Mouse (Mus musculus): ENCODE data around the gene Igsf8. TPM values are rescaled to one million over a fixed set of nuclear protein-coding genes. Genes with fewer than 3 reads are reported as not detected.

Igsf8 gene
- polyA plus RNA-seq, 1 experiment from 2014 or later = 26.1 TPM

GRCm38 (mm10) chr1:172352453-172352852, 91.0 kb downstream of the Igsf8 start:
- no peaks in the 10 kb centered on the region for H3K9me3 ChIP-seq (replicated peaks)
- H3K4me2 ChIP-seq = no peak overlapping the region
- 68% methylated on average over 3 of the region's 3 CpGs for WGBS
- no peaks in the 10 kb centered on the region for H3K36me3 ChIP-seq
- H3K9ac ChIP-seq = no peak overlapping the region
- no peak overlapping the region for H3K4me3 ChIP-seq
- peaks cover 82% of the 10 kb centered on the region for H3K27me3 ChIP-seq (replicated peaks)
- no peak for ATAC-seq (ENCODE audit: insufficient number of reproducible peaks, low FRiP score)
- peaks cover 12% of the 10 kb centered on the region for H3K4me1 ChIP-seq (replicated peaks)
- H3K27ac ChIP-seq (ENCODE audit: poor library complexity, severe bottlenecking) = no peak overlapping the region

DNA sequence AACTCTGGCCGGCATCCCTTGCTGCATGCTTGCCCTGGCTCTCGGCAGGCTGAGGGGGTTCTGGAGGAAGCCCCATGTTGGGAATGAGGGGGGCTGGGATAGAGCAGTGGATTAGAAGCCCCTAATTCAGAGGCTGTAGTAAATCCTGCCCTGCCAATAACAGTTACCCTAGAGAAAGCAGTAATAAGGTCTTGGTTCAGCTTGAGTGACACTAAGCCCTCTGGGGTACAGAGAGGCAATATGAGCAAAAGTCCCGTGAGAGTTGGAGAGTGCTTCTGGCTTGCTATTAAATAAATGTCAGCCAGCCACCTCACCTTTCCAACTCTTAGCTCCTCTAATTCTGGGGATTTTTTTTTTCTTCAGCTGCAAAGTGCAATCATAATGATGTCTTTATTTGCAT, 93.9 kb downstream of the Igsf8 start:
- WGBS = 47% methylated on average over 3 of the region's 3 CpGs
- Histone ChIP-seq H3K27ac (ENCODE audit: poor library complexity, severe bottlenecking) (no peak overlapping the region), H3K9me3 (replicated peaks) (no peaks in the 10 kb centered on the region), H3K27me3 (replicated peaks) (peaks cover 72% of the 10 kb centered on the region), H3K4me1 (replicated peaks) (peaks cover 4% of the 10 kb centered on the region), H3K4me3 (no peak overlapping the region), H3K9ac (no peak overlapping the region), H3K4me2 (no peak overlapping the region), H3K36me3 (no peaks in the 10 kb centered on the region)
- ATAC-seq (ENCODE audit: insufficient number of reproducible peaks, low FRiP score) = no peak

- Histone ChIP-seq H3K9ac (no peak overlapping the region), H3K27me3 (replicated peaks) (peaks cover 53% of the 10 kb centered on the region), H3K27ac (ENCODE audit: poor library complexity, severe bottlenecking) (no peak overlapping the region), H3K4me1 (replicated peaks) (no peaks in the 10 kb centered on the region), H3K4me2 (no peak overlapping the region), H3K4me3 (no peak overlapping the region), H3K36me3 (no peaks in the 10 kb centered on the region), H3K9me3 (replicated peaks) (no peaks in the 10 kb centered on the region)
- ATAC-seq (ENCODE audit: insufficient number of reproducible peaks, low FRiP score) = no peak
- WGBS = 5% methylated on average over 1 of the region's 1 CpGs
Measured at GRCm38 (mm10) chr1:172357550-172357949, 96.1 kb downstream of the Igsf8 start.

GRCm38 (mm10) chr1:172358341-172358740, 96.9 kb downstream of the Igsf8 start:
- no peak for ATAC-seq (ENCODE audit: insufficient number of reproducible peaks, low FRiP score)
- Histone ChIP-seq H3K4me3 (no peak overlapping the region), H3K27me3 (replicated peaks) (peaks cover 49% of the 10 kb centered on the region), H3K27ac (ENCODE audit: poor library complexity, severe bottlenecking) (no peak overlapping the region), H3K9me3 (replicated peaks) (no peaks in the 10 kb centered on the region), H3K4me2 (no peak overlapping the region), H3K9ac (no peak overlapping the region), H3K36me3 (no peaks in the 10 kb centered on the region), H3K4me1 (replicated peaks) (no peaks in the 10 kb centered on the region)
- 76% methylated on average over 10 of the region's 10 CpGs for WGBS

DNA sequence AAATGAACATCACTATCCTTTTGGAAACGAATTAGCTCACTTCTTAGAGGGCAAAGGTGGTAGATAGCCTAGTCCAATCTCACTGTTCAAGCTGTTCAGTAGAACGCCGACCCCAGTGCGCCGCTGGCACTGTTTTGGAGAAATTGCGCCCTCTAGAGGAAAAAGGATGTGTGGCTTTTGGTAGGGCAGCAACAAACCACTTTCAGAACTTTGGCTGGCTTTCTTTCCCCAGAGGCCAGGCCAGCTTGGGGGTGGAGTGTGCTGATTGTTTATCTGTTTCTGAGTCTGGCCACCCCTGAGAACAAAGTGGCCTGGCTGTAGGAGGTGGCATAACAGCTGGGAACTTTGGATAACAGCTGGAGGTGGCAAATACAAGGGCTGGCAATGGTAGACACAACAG, 103.2 kb downstream of the Igsf8 start:
- Histone ChIP-seq H3K9me3 (replicated peaks) (no peaks in the 10 kb centered on the region), H3K36me3 (no peaks in the 10 kb centered on the region), H3K4me2 (peak overlapping the region; percentile 39), H3K4me1 (replicated peaks) (0 out of 2 replicates have a peak, but pooled peaks cover 6% of the 10 kb centered on the region), H3K9ac (no peak overlapping the region), H3K4me3 (no peak overlapping the region), H3K27me3 (replicated peaks) (peaks cover 27% of the 10 kb centered on the region), H3K27ac (ENCODE audit: poor library complexity, severe bottlenecking) (no peak overlapping the region)
- 8% methylated on average over 6 of the region's 6 CpGs for WGBS
- no peak for ATAC-seq (ENCODE audit: insufficient number of reproducible peaks, low FRiP score)

DNA sequence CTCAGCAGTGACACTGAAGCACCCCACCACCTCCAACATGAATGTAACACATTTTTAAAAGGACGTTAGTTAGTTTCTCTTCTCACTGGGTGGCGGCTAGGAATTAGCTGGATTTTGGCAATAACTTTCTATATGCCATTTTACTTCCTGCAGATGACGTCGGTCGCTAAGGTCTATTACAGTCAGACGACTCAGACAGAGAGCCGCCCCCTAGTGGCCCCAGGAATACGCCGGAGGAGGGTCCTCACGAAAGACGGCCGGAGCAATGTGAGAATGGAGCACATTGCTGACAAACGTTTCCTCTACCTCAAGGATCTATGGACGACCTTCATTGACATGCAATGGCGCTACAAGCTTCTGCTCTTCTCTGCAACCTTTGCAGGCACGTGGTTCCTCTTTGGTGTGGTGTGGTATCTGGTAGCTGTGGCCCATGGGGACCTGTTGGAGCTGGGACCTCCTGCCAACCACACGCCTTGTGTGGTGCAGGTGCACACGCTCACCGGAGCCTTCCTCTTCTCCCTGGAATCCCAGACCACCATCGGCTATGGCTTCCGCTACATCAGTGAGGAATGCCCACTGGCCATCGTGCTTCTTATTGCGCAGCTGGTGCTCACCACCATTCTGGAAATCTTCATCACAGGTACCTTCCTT, 107.5 kb downstream of the Igsf8 start:
- Histone ChIP-seq H3K9ac (no peak overlapping the region), H3K4me2 (peak overlapping the region; percentile 41), H3K27ac (ENCODE audit: poor library complexity, severe bottlenecking) (no peak overlapping the region), H3K36me3 (no peaks in the 10 kb centered on the region), H3K4me3 (no peak overlapping the region), H3K9me3 (replicated peaks) (no peaks in the 10 kb centered on the region), H3K27me3 (replicated peaks) (peaks cover 27% of the 10 kb centered on the region), H3K4me1 (replicated peaks) (0 out of 2 replicates have a peak, but pooled peaks cover 6% of the 10 kb centered on the region)
- WGBS = 23% methylated on average over 23 of the region's 23 CpGs
- no peak for ATAC-seq (ENCODE audit: insufficient number of reproducible peaks, low FRiP score)

Other genes with a start within 250 kb of the Igsf8 start
- gene Vangl2, start 233.2 kb upstream of the Igsf8 start, polyA plus RNA-seq (2016; fragmentation: Nextera tagmentation; extraction: Ambion mirVana) = 13.5 and 14.4 TPM in 2 replicates
- gene Nhlh1, start 204.1 kb upstream of the Igsf8 start, polyA plus RNA-seq (2016; fragmentation: Nextera tagmentation; extraction: Ambion mirVana) = not detected in 2 replicates
- gene Copa, start 179.1 kb upstream of the Igsf8 start, polyA plus RNA-seq (2016; fragmentation: Nextera tagmentation; extraction: Ambion mirVana) = 214 and 219 TPM in 2 replicates
- 132 TPM in 2 replicates for gene Ncstn, start 178.8 kb upstream of the Igsf8 start, polyA plus RNA-seq (2016; fragmentation: Nextera tagmentation; extraction: Ambion mirVana)
- 133 and 139 TPM in 2 replicates for gene Pex19, start 134.9 kb upstream of the Igsf8 start, polyA plus RNA-seq (2016; fragmentation: Nextera tagmentation; extraction: Ambion mirVana)
- 123 and 125 TPM in 2 replicates for gene Dcaf8, start 113.6 kb upstream of the Igsf8 start, polyA plus RNA-seq (2016; fragmentation: Nextera tagmentation; extraction: Ambion mirVana)
- 156 and 164 TPM in 2 replicates for gene Pea15a, start 54.8 kb upstream of the Igsf8 start, polyA plus RNA-seq (2016; fragmentation: Nextera tagmentation; extraction: Ambion mirVana)
- 182 and 185 TPM in 2 replicates for gene Casq1, start 41.8 kb upstream of the Igsf8 start, polyA plus RNA-seq (2016; fragmentation: Nextera tagmentation; extraction: Ambion mirVana)
- 0.17 and 0.19 TPM in 2 replicates for gene Atp1a4, start 3.2 kb upstream of the Igsf8 start, polyA plus RNA-seq (2016; fragmentation: Nextera tagmentation; extraction: Ambion mirVana)
- 23.4 and 25.9 TPM in 2 replicates for gene Atp1a2, start 36.4 kb downstream of the Igsf8 start, polyA plus RNA-seq (2016; fragmentation: Nextera tagmentation; extraction: Ambion mirVana)
- gene Kcnj9, start 67.7 kb downstream of the Igsf8 start, polyA plus RNA-seq (2016; fragmentation: Nextera tagmentation; extraction: Ambion mirVana) = not detected in 2 replicates
- gene Kcnj10, start 79.6 kb downstream of the Igsf8 start, polyA plus RNA-seq (2016; fragmentation: Nextera tagmentation; extraction: Ambion mirVana) = not detected in 2 replicates
- gene Pigm, start 114.9 kb downstream of the Igsf8 start, polyA plus RNA-seq (2016; fragmentation: Nextera tagmentation; extraction: Ambion mirVana) = 8.5 and 9.4 TPM in 2 replicates
- 0.95 and 1.3 TPM in 2 replicates for gene Slamf9, start 213.7 kb downstream of the Igsf8 start, polyA plus RNA-seq (2016; fragmentation: Nextera tagmentation; extraction: Ambion mirVana)
- gene Igsf9, start 220.1 kb downstream of the Igsf8 start, polyA plus RNA-seq (2016; fragmentation: Nextera tagmentation; extraction: Ambion mirVana) = 11.4 and 11.8 TPM in 2 replicates
- gene Tagln2, start 238.4 kb downstream of the Igsf8 start, polyA plus RNA-seq (2016; fragmentation: Nextera tagmentation; extraction: Ambion mirVana) = 351 and 387 TPM in 2 replicates